Mouse (Mus musculus) gastrocnemius, postnatal 14 days (tissue): ENCODE results near the gene Slfn14. TPM values are rescaled to one million over a fixed set of nuclear protein-coding genes. Genes with fewer than 3 reads are reported as not detected.
"Not testable (repeated sequence)": the region's sequence is repeated elsewhere in the genome, so short reads cannot be mapped to it uniquely, and the experiment has no call there.

Experiments used
- DNase-seq: peaks from one replicate; pipeline ENCODE4 v3.0.0; 2021; ENCODE audit warnings: mixed read lengths
- intact Hi-C: fragments of 180-260 bp; cut with DNase I; formaldehyde crosslinking; loops from one replicate; pipeline ENCODE4 v1.15.1; 2025; ENCODE audit warnings: low total_unique reads
- long read RNA-seq, 2 experiments: library from polyadenylated mRNA; stranded (forward); transcript quantifications; one replicate each; pipeline ENCODE4 v2.0.0; 2021
- total RNA-seq, 2 experiments: library from RNA; stranded (reverse); gene quantifications; 2 replicates each; pipeline ENCODE4 v1.2.3; 2021

Slfn14 gene
- total RNA-seq = not detected
- long read RNA-seq, experiment 1 = 0 reads
- long read RNA-seq, experiment 2 = 0 reads

DNA sequence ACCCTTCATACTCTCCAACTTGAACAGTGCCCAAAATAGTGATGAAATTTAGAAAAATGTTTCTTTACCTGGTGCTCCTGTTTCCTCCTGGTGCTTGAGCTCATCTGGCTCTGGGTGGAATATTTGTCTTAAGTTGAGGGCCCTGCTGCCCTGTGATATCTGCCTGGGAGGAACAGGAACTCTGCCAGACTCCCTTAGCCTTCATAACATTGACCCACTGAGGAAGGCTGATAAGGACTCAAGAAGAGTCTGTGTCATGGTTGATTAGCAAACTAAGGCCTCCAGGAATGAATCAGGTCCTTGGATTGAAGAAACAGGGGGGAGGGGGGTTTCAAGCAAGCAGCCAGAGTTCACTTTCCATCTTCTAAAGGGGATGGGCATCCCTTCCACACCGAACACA is at the start of gene Slfn14:
Gene Slfn14 (minus strand): TSS at position 161 of the 400 bp plus-strand sequence.
- DNase-seq = no peak
- intact Hi-C loops = no loop called here

GRCm38 (mm10) chr11:83335826-83336225 is 49.3 kb upstream of the Slfn14 start:
- intact Hi-C loops = no loop called here
- DNase-seq = no peak

GRCm38 (mm10) chr11:83327427-83327826 is 40.9 kb upstream of the Slfn14 start:
- peak; percentile 32 for DNase-seq
- intact Hi-C loops = loop anchor here (10.0 kb wide), 1 partner anchor 97 kb away; the partner anchor contains the start of gene Gas2l2

- intact Hi-C loops = loop anchor here (10.0 kb wide), 1 partner anchor 98 kb away; the partner anchor contains the start of gene Gas2l2
- not testable (repeated sequence) for DNase-seq
Measured at GRCm38 (mm10) chr11:83326692-83327091, 40.2 kb upstream of the Slfn14 start.

DNA sequence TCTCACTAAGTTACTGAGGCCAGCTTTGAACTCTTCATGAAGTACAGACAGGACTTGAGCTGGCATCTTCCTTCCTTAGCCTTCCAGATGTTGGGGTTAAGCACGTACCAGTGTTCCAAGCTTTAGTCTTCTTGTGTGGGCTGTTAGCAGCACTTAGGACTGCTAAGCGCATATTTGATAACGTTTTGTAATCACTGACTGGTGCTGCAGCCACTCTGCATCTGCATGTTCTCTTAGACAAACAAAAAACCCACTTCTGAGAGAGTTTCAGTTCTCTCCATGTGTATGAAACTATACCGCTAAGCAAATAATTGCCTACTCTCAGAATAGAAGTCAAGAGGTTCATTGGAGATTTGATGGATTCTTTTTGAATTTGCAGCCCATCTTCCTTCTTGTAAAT is 32.5 kb upstream of the Slfn14 start:
- DNase-seq = no peak
- intact Hi-C loops = no loop called here

DNA sequence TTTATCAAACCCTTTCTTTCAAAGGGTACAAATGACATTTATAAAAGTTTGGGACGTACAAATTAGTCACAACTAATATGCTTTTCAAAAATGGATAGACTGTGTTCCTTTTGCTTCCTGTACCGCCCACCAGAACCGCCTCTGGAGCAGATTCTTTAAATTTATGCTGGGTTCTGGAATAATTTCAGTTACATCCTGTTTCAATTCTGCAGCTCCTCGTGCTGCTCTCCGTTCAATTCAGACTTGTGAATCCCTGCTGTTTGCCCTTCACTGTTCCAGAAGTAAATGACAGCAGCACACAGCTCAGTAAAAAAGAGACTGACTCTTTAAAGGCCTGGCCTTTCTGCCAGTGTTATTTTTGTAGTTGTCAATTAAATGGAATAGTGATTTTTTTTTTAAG is 25.9 kb upstream of the Slfn14 start:
- DNase-seq = no peak
- intact Hi-C loops = no loop called here

DNA sequence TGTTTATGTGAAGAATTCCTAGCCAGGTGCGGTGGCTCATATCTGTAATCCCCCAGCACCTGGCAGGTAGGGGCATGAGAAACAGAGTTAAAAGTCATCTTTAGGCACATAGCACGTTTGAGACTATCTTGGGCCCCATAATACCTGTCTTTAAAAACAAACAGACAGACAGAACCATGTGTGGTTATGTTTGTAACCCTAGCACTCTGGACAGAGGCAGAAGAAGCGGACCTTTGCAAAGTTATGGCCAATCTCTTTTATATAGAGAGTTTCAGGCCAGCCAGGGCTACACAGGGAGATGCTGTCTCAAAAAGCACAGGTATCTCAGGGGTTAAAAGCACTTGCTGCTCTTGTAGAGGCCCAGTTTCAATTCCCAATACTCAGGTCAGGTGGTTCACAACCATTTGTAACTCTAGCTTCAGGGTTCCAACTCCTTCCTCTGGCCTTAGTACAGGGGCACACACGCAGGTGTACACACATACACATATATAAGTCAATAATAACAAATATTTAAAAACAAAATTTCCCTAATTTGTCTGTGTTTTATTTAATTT is 20.3 kb upstream of the Slfn14 start:
- no peak for DNase-seq
- intact Hi-C loops = no loop called here

GRCm38 (mm10) chr11:83304485-83304884 is 18.0 kb upstream of the Slfn14 start:
- intact Hi-C loops = no loop called here
- DNase-seq = no peak

GRCm38 (mm10) chr11:83303751-83304150 is 17.2 kb upstream of the Slfn14 start:
- intact Hi-C loops = no loop called here
- no peak for DNase-seq

GRCm38 (mm10) chr11:83302526-83303251 is 16.2 kb upstream of the Slfn14 start, which contains the start of gene Pex12:
Pex12 (minus strand) TSS chr11:83302586.
- DNase-seq = peak; percentile 92
- intact Hi-C loops = no loop called here

- intact Hi-C loops = no loop called here
Measured at GRCm38 (mm10) chr11:83302124-83302523, 15.6 kb upstream of the Slfn14 start.

GRCm38 (mm10) chr11:83301431-83301831 is 14.9 kb upstream of the Slfn14 start:
- DNase-seq = no peak
- intact Hi-C loops = no loop called here

More at GRCm38 (mm10) chr11:83302124-83302523, 15.6 kb upstream of the Slfn14 start:
- no peak for DNase-seq

DNA sequence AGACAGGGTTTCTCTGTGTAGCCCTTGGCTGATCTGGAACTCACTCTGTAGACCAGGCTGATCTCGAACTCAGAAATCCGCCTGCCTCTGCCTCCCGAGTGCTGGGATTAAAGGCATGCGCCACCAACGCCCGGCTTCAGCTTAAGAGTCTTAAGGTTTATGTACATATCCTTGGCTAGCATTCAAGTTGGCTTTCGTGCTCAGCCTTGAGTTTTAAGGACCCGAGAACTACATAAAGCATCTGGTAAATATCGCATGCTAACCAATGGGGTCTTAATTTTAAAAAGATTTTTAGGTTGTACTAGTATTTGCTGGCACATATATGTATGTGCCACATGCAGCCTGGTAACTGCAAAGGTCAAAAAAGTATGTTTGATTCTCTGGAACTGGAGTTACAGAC is 13.2 kb upstream of the Slfn14 start:
- DNase-seq = no peak
- intact Hi-C loops = no loop called here

GRCm38 (mm10) chr11:83298225-83299195 is 12.0 kb upstream of the Slfn14 start, which contains the start of gene Ap2b1:
Ap2b1 (plus strand) TSS chr11:83299024.
- intact Hi-C loops = no loop called here
- DNase-seq = peak; percentile 93

DNA sequence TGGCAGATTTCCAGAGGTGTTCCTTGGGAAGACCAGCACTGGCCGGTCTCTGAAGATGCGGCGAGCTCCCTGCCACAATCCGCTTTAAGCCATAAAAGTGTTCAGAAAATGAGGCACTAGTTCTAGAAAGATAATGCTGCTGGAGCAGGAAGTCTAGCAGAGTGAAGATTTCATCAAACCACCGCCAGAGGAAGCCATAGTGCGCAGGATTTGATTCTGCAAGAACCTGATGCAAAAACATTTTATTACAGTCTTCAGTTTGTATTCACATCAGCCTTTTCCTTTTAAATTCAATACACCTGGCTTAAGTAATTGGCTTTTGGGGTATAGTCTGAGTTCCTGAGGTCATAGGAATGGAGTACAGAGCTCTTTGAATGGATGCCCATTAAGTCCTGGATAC is 11.3 kb upstream of the Slfn14 start:
- intact Hi-C loops = no loop called here
- DNase-seq = no peak

DNA sequence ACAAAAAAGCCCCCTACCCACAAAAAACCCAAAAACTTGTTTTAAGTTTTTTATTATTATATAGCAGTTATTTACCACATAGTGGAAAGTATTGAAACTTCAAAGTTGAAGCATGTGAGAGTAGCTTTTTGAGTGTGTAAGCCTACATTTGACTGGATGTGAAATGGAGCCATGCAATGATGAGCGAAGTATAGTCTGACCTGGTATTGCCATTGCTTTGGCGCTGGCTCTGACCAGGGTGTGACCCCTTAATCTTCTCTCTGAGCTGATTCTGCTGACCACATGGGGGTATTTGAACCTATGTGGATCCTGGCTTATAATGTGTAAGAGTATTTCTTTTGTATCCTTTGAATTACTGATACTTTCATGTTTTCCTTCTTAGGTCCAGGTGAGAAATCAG is 7.6 kb upstream of the Slfn14 start:
- intact Hi-C loops = no loop called here
- no peak for DNase-seq

GRCm38 (mm10) chr11:83293182-83293581 is 6.7 kb upstream of the Slfn14 start:
- no peak for DNase-seq
- intact Hi-C loops = no loop called here

DNA sequence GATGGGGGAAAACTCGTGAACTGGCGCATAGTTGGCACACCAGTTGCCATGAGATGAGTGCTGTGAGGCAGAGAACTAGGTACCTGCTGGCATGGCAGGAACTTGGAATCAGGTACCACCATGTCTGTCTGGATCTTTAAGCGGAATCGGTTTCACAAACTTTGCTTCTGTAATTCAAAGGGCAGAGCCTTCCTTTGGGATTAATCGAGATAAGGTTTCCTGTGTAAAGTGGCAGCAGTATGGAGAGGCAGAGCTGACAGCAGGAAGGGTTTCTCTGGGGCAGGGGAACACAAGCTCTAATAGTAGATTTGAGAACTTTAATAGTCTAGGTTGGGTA is 5.7 kb upstream of the Slfn14 start:
- intact Hi-C loops = no loop called here
- no peak for DNase-seq

- intact Hi-C loops = no loop called here
- peak; percentile 95 for DNase-seq
Measured at GRCm38 (mm10) chr11:83291375-83292250, 5.1 kb upstream of the Slfn14 start.
